Mouse (Mus musculus): ENCODE data around the gene Chuk.
"Not testable (repeated sequence)": the region's sequence is repeated elsewhere in the genome, so short reads cannot be mapped to it uniquely, and the experiment has no call there.

Chuk gene

GRCm38 (mm10) chr19:44106831-44107660 is at the start of gene Chuk:
TSS of gene Chuk (minus strand) at chr19:44107480.
- peak; percentile 94 to 98 for DNase-seq (ENCODE audit: low spot score in 2 of 2)

- no peak for DNase-seq (ENCODE audit: low spot score in 2 of 2)
Observed at GRCm38 (mm10) chr19:44157005-44157404, 49.7 kb upstream of the Chuk start.

GRCm38 (mm10) chr19:44153781-44154180 is 46.5 kb upstream of the Chuk start:
- DNase-seq (ENCODE audit: low spot score in 2 of 2) = no peak

GRCm38 (mm10) chr19:44148991-44149390 is 41.7 kb upstream of the Chuk start:
- no peak for DNase-seq (ENCODE audit: low spot score in 2 of 2)

GRCm38 (mm10) chr19:44148345-44148744 is 41.1 kb upstream of the Chuk start:
- DNase-seq (ENCODE audit: low spot score in 2 of 2) = no peak

- DNase-seq (ENCODE audit: low spot score in 2 of 2) = no peak
Observed at GRCm38 (mm10) chr19:44146951-44147350, 39.7 kb upstream of the Chuk start.

GRCm38 (mm10) chr19:44146568-44146879 is 39.2 kb upstream of the Chuk start:
- no peak for DNase-seq (ENCODE audit: low spot score in 2 of 2)

GRCm38 (mm10) chr19:44145702-44146567 is 38.7 kb upstream of the Chuk start, which contains the start of gene Bloc1s2:
TSS of gene Bloc1s2 (minus strand) at chr19:44146446.
- peak; percentile 91 to 96 for DNase-seq (ENCODE audit: low spot score in 2 of 2)

- peak in 1 of 2 experiments; percentile 38 for DNase-seq (ENCODE audit: low spot score in 2 of 2)
Observed at GRCm38 (mm10) chr19:44144366-44144765, 37.1 kb upstream of the Chuk start.

- DNase-seq (ENCODE audit: low spot score in 2 of 2) = no peak
Observed at GRCm38 (mm10) chr19:44135960-44136485, 28.7 kb upstream of the Chuk start.

GRCm38 (mm10) chr19:44135072-44135959 is 28.0 kb upstream of the Chuk start, which contains the start of gene Cwf19l1:
TSS of gene Cwf19l1 (minus strand) at chr19:44135876.
- peak; percentile 83 to 92 for DNase-seq (ENCODE audit: low spot score in 2 of 2)

- no peak for DNase-seq (ENCODE audit: low spot score in 2 of 2)
Observed at GRCm38 (mm10) chr19:44132917-44133316, 25.6 kb upstream of the Chuk start.

- no peak for DNase-seq (ENCODE audit: low spot score in 2 of 2)
Observed at GRCm38 (mm10) chr19:44128560-44128959, 21.3 kb upstream of the Chuk start.

GRCm38 (mm10) chr19:44127729-44128497 is 20.6 kb upstream of the Chuk start:
- DNase-seq (ENCODE audit: low spot score in 2 of 2) = no peak

- no peak for DNase-seq (ENCODE audit: low spot score in 2 of 2)
Observed at GRCm38 (mm10) chr19:44121137-44121536, 13.9 kb upstream of the Chuk start.

- DNase-seq (ENCODE audit: low spot score in 2 of 2) = not testable (repeated sequence)
Observed at GRCm38 (mm10) chr19:44120686-44121085, 13.4 kb upstream of the Chuk start.

- DNase-seq (ENCODE audit: low spot score in 2 of 2) = no peak
Observed at GRCm38 (mm10) chr19:44117793-44118192, 10.5 kb upstream of the Chuk start.

GRCm38 (mm10) chr19:44111706-44112105 is 4.4 kb upstream of the Chuk start:
- DNase-seq (ENCODE audit: low spot score in 2 of 2) = no peak

- DNase-seq (ENCODE audit: low spot score in 2 of 2) = no peak
Observed at GRCm38 (mm10) chr19:44110356-44110755, 3.1 kb upstream of the Chuk start.

- no peak for DNase-seq (ENCODE audit: low spot score in 2 of 2)
Observed at GRCm38 (mm10) chr19:44108996-44109395, 1.7 kb upstream of the Chuk start.

Measured in spleen, postnatal 4 days (tissue).